Mouse (Mus musculus): Measurements from ENCODE around the gene Pcnx. TPM values are rescaled to one million over a fixed set of nuclear protein-coding genes. Genes with fewer than 3 reads are reported as not detected.

Gene Pcnx
- polyA plus RNA-seq, 1 experiment from 2014 or later = 6.8 TPM

- Histone ChIP-seq H3K9me3 (no peaks in the 10 kb centered on the region), H3K27me3 (replicated peaks) (no peaks in the 10 kb centered on the region), H3K4me3 (replicated peaks) (no peak overlapping the region), H3K27ac (no peak overlapping the region), H3K4me2 (replicated peaks) (no peak overlapping the region), H3K4me1 (replicated peaks) (no peaks in the 10 kb centered on the region), H3K9ac (no peak overlapping the region), H3K36me3 (no peaks in the 10 kb centered on the region)
- WGBS = 91% methylated on average over 5 of the region's 5 CpGs
- no peak for ATAC-seq
These were observed 74.7 kb downstream of the Pcnx start for GRCm38 (mm10) chr12:81934510-81934909.

- WGBS = 69% methylated on average over 4 of the region's 4 CpGs
- H3K9me3 ChIP-seq = no peaks in the 10 kb centered on the region
- no peaks in the 10 kb centered on the region for H3K27me3 ChIP-seq (replicated peaks)
- ATAC-seq = no peak
- H3K27ac ChIP-seq = no peak overlapping the region
- H3K36me3 ChIP-seq = 0 out of 2 replicates have a peak, but pooled peaks cover 3% of the 10 kb centered on the region
- H3K4me1 ChIP-seq (replicated peaks) = no peaks in the 10 kb centered on the region
- H3K4me2 ChIP-seq (replicated peaks) = no peak overlapping the region
- no peak overlapping the region for H3K9ac ChIP-seq
- no peak overlapping the region for H3K4me3 ChIP-seq (replicated peaks)
These were observed 76.2 kb downstream of the Pcnx start for GRCm38 (mm10) chr12:81936066-81936465.

GRCm38 (mm10) chr12:81941191-81941590 lies 81.4 kb downstream of the Pcnx start:
- no peak for ATAC-seq
- H3K9me3 ChIP-seq = no peaks in the 10 kb centered on the region

DNA sequence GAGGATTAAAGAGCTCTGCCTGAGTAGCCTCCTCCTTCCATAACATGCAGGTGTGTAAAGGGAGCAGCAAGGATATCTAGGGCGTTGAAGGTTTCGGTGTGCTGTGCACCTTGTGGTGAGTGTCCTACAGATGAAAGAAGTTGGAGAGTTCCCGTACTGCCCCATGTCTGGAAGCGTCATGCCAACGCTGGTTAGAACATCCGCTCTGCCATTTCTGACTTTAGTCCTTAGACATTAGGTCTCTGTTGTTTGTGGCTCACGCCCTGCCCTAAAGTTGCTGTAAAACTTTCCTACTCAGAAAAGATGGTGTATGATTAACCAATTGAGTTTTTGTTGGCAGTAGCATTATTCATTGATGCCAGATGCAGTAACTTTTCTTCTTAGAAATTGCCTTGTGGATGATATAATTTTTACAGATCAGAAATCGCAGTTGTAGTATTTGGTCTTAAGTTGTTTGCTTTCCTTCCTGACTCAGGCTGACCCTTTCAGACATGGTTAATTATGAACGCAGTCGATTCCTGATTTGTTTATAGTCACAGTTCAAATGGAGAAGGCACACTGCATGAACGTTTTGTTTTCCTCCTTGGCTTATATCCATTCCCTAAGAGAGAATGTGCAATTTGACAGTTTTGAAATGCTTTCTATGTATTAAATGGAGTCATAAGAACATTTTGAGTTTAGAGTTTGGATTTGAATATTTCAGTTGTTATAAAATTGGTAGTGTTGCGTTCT lies 83.7 kb downstream of the Pcnx start:
- Histone ChIP-seq H3K4me3 (replicated peaks) (no peak overlapping the region), H3K27me3 (replicated peaks) (no peaks in the 10 kb centered on the region), H3K9me3 (no peaks in the 10 kb centered on the region), H3K4me1 (replicated peaks) (peaks cover 14% of the 10 kb centered on the region), H3K4me2 (replicated peaks) (no peak overlapping the region), H3K27ac (no peak overlapping the region), H3K9ac (no peak overlapping the region), H3K36me3 (peaks cover 3% of the 10 kb centered on the region; the same call in 1 of the 2 replicates)
- no peak for ATAC-seq
- 55% methylated on average over 12 of the region's 12 CpGs for WGBS

More at GRCm38 (mm10) chr12:81941191-81941590, 81.4 kb downstream of the Pcnx start:
- Histone ChIP-seq H3K9ac (no peak overlapping the region), H3K4me3 (replicated peaks) (no peak overlapping the region), H3K4me1 (replicated peaks) (peaks cover 14% of the 10 kb centered on the region), H3K36me3 (0 out of 2 replicates have a peak, but pooled peaks cover 3% of the 10 kb centered on the region), H3K4me2 (replicated peaks) (no peak overlapping the region), H3K27ac (no peak overlapping the region), H3K27me3 (replicated peaks) (no peaks in the 10 kb centered on the region)
- 81% methylated on average over 9 of the region's 9 CpGs for WGBS

DNA sequence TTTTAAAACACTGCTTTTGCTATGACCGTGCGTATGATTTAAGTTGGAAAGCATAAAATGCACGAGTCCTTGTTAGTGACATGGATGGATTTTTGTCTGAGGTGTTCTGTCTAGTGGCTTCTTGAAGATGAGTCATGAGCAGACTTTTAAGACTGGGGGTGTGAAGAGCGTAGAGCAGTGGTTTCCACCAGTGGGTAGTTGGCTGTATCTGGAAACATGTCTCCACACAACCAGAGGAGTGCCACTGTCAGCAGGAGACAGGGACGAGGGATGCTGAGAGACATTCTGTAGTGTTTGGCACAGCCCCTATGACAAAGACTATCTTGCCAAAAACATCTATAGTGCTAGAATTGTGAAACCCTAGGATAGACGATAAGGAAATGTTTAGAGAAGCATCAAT lies 89.2 kb downstream of the Pcnx start:
- no peak overlapping the region for H3K4me3 ChIP-seq (replicated peaks)
- WGBS = 86% methylated on average over 6 of the region's 6 CpGs
- peaks cover 7% of the 10 kb centered on the region for H3K36me3 ChIP-seq
- ATAC-seq = no peak
- no peak overlapping the region for H3K27ac ChIP-seq
- no peaks in the 10 kb centered on the region for H3K9me3 ChIP-seq
- H3K27me3 ChIP-seq (replicated peaks) = no peaks in the 10 kb centered on the region
- H3K4me1 ChIP-seq (replicated peaks) = peaks cover 6% of the 10 kb centered on the region; the same call in 1 of the 2 replicates
- no peak overlapping the region for H3K9ac ChIP-seq
- no peak overlapping the region for H3K4me2 ChIP-seq (replicated peaks)

DNA sequence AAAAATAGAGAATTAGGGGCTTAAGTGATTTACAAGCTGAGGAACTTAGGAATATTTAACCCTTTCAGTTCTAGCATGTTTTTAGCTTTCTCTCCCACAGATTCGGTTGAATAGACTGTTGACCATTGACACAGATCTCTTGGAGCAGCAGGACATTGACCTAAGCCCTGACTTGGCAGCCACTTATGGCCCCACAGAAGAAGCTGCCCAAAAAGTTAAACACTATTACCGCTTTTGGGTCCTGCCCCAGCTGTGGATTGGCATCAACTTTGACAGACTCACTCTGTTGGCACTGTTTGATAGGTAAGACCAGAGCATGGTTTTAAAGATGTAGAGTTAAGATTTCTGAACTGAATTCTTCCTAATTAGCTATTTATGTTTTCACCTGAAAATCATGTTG lies 90.2 kb downstream of the Pcnx start:
- 95% methylated on average over 2 of the region's 2 CpGs for WGBS
- ATAC-seq = no peak
- Histone ChIP-seq H3K9me3 (no peaks in the 10 kb centered on the region), H3K36me3 (peaks cover 7% of the 10 kb centered on the region), H3K27ac (no peak overlapping the region), H3K4me3 (replicated peaks) (no peak overlapping the region), H3K9ac (no peak overlapping the region), H3K4me2 (replicated peaks) (no peak overlapping the region), H3K27me3 (replicated peaks) (no peaks in the 10 kb centered on the region), H3K4me1 (replicated peaks) (no peaks in the 10 kb centered on the region)

GRCm38 (mm10) chr12:81958351-81958750 lies 98.5 kb downstream of the Pcnx start:
- no peak overlapping the region for H3K27ac ChIP-seq
- 88% methylated on average over 4 of the region's 4 CpGs for WGBS
- no peaks in the 10 kb centered on the region for H3K4me1 ChIP-seq (replicated peaks)
- no peak overlapping the region for H3K4me3 ChIP-seq (replicated peaks)
- no peak for ATAC-seq
- H3K9ac ChIP-seq = no peak overlapping the region
- no peak overlapping the region for H3K4me2 ChIP-seq (replicated peaks)
- no peaks in the 10 kb centered on the region for H3K9me3 ChIP-seq
- no peaks in the 10 kb centered on the region for H3K36me3 ChIP-seq
- no peaks in the 10 kb centered on the region for H3K27me3 ChIP-seq (replicated peaks)

- H3K9ac ChIP-seq = no peak overlapping the region
- 93% methylated on average over 2 of the region's 2 CpGs for WGBS
- H3K27me3 ChIP-seq (replicated peaks) = no peaks in the 10 kb centered on the region
- no peaks in the 10 kb centered on the region for H3K9me3 ChIP-seq
- ATAC-seq = no peak
- H3K36me3 ChIP-seq = peaks cover 7% of the 10 kb centered on the region; the same call in 1 of the 2 replicates
- H3K4me1 ChIP-seq (replicated peaks) = no peaks in the 10 kb centered on the region
- H3K4me2 ChIP-seq (replicated peaks) = no peak overlapping the region
- H3K27ac ChIP-seq = no peak overlapping the region
- no peak overlapping the region for H3K4me3 ChIP-seq (replicated peaks)
These were observed 105.6 kb downstream of the Pcnx start for GRCm38 (mm10) chr12:81965416-81965815.

- no peak for ATAC-seq
- H3K4me1 ChIP-seq (replicated peaks) = no peaks in the 10 kb centered on the region
- no peak overlapping the region for H3K4me3 ChIP-seq (replicated peaks)
- H3K9me3 ChIP-seq = no peaks in the 10 kb centered on the region
- peaks cover 18% of the 10 kb centered on the region; the same call in 1 of the 2 replicates for H3K36me3 ChIP-seq
- no peak overlapping the region for H3K9ac ChIP-seq
- 88% methylated on average over 19 of the region's 19 CpGs for WGBS
- no peak overlapping the region for H3K27ac ChIP-seq
- H3K27me3 ChIP-seq (replicated peaks) = no peaks in the 10 kb centered on the region
- no peak overlapping the region for H3K4me2 ChIP-seq (replicated peaks)
These were observed 111.4 kb downstream of the Pcnx start for GRCm38 (mm10) chr12:81971042-81971883.

DNA sequence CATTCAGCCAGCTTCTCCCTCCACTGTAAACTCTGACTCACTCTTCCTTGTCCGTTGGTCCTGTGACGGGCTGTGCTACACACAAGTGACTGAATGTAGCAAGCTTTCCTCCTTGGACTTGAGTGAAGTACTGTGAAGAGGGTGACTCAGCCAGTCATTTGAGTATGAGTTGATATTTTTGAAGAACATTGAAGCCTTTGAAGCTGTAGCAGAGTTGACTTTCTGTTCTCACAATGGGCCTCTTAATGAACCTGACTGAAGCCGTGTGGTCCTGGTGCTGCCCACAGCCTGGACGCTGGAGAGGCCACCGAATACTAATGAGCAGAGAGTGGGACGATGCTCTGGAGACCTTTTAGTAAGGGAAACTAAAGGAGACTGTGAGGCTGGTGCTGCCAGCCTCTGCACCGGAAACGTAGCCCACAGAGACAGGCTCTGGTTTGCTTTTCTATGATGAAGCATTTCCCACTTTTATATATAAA lies 112.1 kb downstream of the Pcnx start:
- Histone ChIP-seq H3K27ac (no peak overlapping the region), H3K9ac (no peak overlapping the region), H3K27me3 (replicated peaks) (no peaks in the 10 kb centered on the region), H3K4me3 (replicated peaks) (no peak overlapping the region), H3K4me1 (replicated peaks) (no peaks in the 10 kb centered on the region), H3K9me3 (no peaks in the 10 kb centered on the region), H3K36me3 (peaks cover 18% of the 10 kb centered on the region; the same call in 1 of the 2 replicates), H3K4me2 (replicated peaks) (no peak overlapping the region)
- WGBS = 78% methylated on average over 8 of the region's 8 CpGs
- no peak for ATAC-seq

- WGBS = 65% methylated on average over 2 of the region's 2 CpGs
These were observed 115.0 kb downstream of the Pcnx start for GRCm38 (mm10) chr12:81974806-81975205.

GRCm38 (mm10) chr12:81977346-81977745 lies 117.5 kb downstream of the Pcnx start:
- ATAC-seq = no peak
- H3K27me3 ChIP-seq (replicated peaks) = no peaks in the 10 kb centered on the region
- no peaks in the 10 kb centered on the region for H3K4me1 ChIP-seq (replicated peaks)
- no peak overlapping the region for H3K9ac ChIP-seq
- peaks cover 23% of the 10 kb centered on the region; the same call in 1 of the 2 replicates for H3K36me3 ChIP-seq
- no peak overlapping the region for H3K4me3 ChIP-seq (replicated peaks)
- H3K9me3 ChIP-seq = no peaks in the 10 kb centered on the region
- WGBS = 77% methylated on average over 4 of the region's 4 CpGs
- no peak overlapping the region for H3K4me2 ChIP-seq (replicated peaks)
- no peak overlapping the region for H3K27ac ChIP-seq

More at GRCm38 (mm10) chr12:81974806-81975205, 115.0 kb downstream of the Pcnx start:
- Histone ChIP-seq H3K36me3 (peaks cover 14% of the 10 kb centered on the region), H3K4me3 (replicated peaks) (no peak overlapping the region), H3K9me3 (no peaks in the 10 kb centered on the region), H3K27me3 (replicated peaks) (no peaks in the 10 kb centered on the region), H3K27ac (no peak overlapping the region), H3K4me2 (replicated peaks) (no peak overlapping the region), H3K4me1 (replicated peaks) (no peaks in the 10 kb centered on the region), H3K9ac (no peak overlapping the region)
- ATAC-seq = no peak

All from intestine, embryonic 15.5 days (tissue).